Mouse (Mus musculus): ENCODE measurements at regions not wholly inside any gene's neighbourhood (a gene's known extent, or its start where the extent isn't known, plus 50 kb on each side); places are given as distances from the start of the nearest gene placed in this dataset.

DNA sequence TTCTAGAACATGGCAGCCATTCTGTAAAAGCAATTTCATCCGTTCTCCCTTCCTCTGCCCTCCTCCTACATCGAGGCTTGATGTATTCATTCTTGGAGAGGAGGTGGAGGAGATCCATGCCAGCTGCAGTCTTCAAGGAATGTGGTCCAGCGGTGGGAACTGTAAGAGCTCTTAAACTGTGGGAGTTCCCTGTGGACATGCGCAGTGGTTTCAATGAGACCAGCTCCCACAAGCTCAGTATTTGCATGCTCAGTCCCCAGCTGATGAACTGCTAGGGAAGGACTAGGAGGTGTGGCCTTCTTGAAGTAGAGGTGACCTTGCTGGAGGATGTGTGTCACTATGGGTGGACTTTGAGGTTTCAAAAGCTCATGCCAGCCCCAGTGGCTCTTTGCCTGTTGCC is 163.7 kb upstream of the Ctnnb1 start:
- TF ChIP-seq TCF3 (IDR thresholded peaks at IDR 0.05; ENCODE audit: insufficient read length, low read depth) (no peak), TCF12 (IDR thresholded peaks at IDR 0.05; ENCODE audit: insufficient read depth, poor library complexity, severe bottlenecking) (no peak), POLR2A (IDR thresholded peaks at IDR 0.05; ENCODE audit: insufficient read length, low read depth) (no peak), USF1 (IDR thresholded peaks at IDR 0.05; ENCODE audit: low read depth) (no peak), MYOG (IDR thresholded peaks at IDR 0.05; ENCODE audit: control insufficient read depth in 1 of 3, insufficient read depth in 1 of 3, insufficient read length in 2 of 3, low read depth in 2 of 3) (no peak)
